Mouse (Mus musculus) forelimb bud, embryonic 11.5 days (tissue): ENCODE measurements around the gene St5.

Experiments used
- DNase-seq: peaks from one replicate; pipeline ENCODE4 v3.0.0-alpha.2; 2012; ENCODE audit warnings: low read depth, low spot score

Gene St5

GRCm38 (mm10) chr7:109568391-109568892 is 135.0 kb downstream of the St5 start:
- DNase-seq = no peak

DNA sequence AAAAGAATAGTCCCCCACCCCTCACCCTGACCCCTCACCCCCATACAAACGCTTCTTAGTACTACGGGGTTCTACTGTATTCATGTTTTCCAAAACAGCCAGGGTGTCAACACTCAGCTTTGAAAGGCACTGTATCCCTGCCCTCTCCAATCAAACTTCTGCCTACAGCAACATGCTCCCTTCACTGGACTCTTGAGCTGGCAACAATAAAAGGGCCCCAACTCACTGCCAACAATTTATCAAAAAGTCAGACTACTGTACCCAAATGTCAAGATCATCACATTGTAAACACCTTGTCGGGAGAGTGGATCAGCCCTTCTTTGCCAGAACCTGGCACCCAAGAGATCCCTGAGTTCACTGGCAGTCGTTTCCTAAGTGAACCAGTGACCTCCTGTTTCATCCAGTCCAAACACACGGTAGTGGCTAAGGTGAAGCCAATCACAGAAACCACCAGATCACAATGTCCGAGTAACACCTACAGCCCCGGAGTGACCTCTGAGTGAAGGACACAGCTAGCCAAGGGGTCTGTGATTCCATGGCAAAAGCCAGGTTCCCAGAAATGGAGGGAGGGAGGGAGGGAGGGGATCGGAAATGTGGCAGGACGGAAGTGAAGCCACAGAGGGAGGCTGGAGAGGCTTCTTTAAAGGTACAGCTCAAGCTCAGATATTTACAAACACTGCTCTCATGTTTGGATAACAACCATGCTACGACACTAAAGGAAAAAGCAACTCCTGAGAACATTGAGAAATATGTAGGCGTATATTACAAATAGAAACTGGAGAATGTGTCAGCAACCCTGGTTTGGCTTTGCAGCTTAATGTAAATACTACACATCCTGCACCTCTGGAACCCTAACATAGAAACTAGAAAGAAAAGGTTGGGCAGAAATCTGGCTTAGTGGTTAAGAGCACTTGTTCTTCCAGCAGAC is 136.3 kb downstream of the St5 start:
- DNase-seq = no peak

DNA sequence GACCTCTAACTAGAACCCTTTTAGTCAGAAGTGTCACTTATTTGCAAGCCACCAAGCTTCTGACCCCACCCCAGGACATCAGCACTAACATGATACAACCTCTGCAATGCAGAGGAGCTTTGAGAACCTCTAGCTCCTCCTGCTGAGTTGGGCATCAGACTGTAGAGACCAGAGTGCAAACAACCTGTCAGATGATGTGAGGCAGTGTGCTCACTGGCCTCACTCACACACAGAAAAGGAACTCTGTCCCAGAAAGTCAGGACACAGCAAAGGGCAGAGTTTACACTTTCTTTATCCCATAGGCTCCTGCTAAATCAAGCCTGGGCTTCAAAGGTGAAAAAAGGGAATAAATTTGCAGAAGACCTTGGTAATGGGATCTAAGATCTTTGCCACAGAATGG is 137.1 kb downstream of the St5 start:
- DNase-seq = no peak

DNA sequence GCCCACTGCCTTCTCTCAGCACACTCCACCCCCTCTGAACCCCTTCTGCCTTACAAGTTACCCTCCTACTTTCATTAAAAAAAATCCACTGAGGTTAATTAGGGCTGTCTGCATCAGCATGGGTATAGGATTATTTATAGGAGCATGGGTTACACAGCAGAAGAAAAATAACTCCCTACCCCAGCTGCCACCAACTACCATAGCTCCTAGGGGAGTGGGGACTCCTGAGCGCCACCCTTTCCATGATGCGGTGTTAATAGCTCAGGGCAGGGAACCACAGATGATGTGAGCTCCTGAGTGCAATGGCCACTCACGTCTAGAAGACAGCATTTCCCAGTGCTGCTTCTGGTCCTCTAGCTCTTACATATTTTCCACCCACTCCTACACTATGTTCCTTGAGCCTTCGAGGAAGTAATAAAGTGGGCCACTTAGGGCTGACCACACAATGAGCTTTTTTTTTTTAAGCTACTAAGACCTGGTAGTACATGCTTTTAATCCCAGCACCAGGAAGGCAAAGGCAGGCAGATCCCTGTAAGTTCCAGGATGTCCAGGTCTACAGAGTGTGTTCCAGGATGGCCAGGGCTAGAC is 139.5 kb downstream of the St5 start:
- DNase-seq = no peak

DNA sequence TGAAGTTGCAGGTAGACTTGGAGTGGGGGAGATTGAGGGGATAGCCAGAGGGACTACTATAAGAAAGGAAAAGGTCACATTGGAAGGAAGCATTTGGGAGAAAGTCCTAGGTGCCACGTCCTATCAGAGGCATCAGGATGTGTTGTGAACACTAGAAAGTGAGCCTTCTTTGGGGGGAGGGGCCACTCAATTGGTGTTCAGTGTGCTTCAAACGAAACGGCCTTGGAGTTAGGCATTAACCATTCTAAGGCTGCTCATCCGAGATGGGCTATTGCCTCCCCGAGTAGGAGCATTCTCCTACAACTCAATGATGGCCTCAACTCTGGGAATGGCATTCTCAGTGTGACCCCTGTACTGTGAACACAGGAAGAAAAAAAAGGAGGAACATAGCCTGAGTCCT is 140.7 kb downstream of the St5 start:
- no peak for DNase-seq

GRCm38 (mm10) chr7:109562154-109562599 is 141.2 kb downstream of the St5 start:
- DNase-seq = no peak

DNA sequence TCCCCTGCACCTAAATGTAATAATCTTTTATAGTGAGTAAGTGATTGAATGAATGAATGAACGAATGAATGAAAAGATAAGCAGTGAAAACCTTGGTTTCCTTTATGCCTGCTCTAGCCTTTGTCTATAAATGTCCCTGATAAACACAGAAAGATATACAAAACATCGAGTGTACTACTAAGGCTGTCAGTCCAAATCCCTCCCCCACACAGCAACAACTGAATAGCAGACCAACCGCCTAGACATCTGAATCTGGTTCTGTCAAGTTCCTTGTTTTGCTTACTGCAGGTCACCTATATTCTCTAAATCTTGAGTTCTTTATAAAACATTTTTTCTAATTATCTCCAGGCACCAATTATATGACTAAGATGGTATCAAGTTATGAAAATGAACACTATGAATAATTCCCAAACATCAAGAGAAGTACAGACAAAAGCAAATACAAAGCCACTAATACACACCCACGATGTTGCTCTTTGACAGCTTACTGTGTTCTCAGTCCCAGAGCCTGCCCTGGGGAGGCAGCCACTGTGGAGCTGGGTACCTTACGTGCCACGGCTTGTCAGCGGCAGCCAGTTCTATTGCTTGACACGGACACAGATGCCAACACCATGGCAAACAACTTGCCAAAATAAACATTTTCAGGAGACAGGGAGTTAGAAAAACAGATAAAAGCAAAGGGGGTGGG is 141.8 kb downstream of the St5 start:
- DNase-seq = no peak

DNA sequence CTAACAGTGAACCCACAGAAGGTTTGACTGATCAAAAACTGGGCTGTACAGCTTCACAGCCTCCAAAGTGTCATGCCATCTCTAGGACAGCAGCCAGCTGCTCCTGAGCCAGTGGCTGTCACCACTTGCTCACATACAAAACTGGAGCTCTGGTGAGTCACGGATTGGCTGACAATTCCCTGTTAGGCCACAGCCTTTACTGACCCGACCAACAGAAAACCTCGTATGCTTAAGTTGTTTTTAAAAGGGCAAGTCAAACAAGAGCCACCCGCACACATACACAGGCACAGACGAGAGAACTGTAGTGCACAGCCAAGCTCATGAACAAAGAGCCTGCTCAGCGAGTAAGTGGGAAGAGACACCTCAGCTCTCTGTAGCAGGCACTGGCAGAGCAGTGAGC is 143.9 kb downstream of the St5 start:
- DNase-seq = no peak

- no peak for DNase-seq
Measured at GRCm38 (mm10) chr7:109546726-109547125, 156.7 kb downstream of the St5 start.

- no peak for DNase-seq
Measured at GRCm38 (mm10) chr7:109546186-109546585, 157.2 kb downstream of the St5 start.

- DNase-seq = no peak
Measured at GRCm38 (mm10) chr7:109545255-109545993, 158.0 kb downstream of the St5 start.

GRCm38 (mm10) chr7:109544792-109545191 is 158.6 kb downstream of the St5 start:
- DNase-seq = no peak

DNA sequence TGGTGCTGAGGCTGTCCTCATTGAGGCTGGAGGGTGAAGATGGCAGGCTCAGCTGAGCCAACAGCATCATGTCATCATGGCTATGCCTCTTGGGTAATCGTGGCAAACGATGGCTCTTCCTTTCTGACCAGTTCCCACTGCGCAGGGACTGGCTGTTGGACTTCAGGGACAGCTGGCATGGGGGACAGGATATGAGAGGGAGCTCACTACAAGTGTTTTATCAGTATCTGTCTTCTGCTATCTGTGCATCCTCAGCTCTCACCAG is 161.1 kb downstream of the St5 start:
- DNase-seq = no peak

DNA sequence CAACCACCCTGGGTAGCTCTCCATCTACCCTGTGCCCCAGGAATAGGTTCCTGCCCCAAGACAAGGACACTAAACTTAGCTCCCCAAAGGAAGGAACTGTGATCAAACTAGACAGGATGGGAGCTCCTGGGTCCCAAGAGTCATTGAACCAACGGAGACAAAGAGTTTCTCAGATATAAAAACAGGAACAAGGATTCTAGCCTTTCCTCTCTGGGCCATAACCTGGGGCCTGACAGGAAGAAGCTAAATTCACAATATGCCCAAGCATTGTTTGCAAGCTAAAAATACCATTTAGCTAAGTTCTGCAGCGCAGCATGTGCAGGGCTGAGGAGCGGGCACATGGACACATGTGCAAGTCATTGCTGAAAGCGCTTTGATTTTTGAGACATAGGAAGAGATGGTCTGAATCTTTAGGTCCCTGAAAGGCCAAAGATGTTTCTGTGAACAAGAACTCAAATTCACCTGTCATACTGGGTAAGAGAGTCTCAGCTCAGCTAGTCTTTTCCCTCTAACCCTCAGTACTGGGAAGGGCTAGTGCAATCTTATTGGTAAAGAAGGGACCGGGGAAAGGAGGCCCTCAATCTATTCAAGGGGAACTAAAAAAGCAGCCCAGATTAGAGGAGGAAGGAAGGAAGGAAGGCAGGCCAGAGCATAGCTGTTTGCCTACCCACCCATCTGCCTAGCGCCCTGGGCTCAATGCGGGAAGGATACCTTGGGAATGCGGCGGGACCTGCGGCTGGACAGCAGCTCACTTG is 161.6 kb downstream of the St5 start:
- DNase-seq = no peak

GRCm38 (mm10) chr7:109540902-109541301 is 162.5 kb downstream of the St5 start:
- no peak for DNase-seq

- DNase-seq = no peak
Measured at GRCm38 (mm10) chr7:109536451-109536946, 166.9 kb downstream of the St5 start.

GRCm38 (mm10) chr7:109534921-109535320 is 168.5 kb downstream of the St5 start:
- DNase-seq = no peak

DNA sequence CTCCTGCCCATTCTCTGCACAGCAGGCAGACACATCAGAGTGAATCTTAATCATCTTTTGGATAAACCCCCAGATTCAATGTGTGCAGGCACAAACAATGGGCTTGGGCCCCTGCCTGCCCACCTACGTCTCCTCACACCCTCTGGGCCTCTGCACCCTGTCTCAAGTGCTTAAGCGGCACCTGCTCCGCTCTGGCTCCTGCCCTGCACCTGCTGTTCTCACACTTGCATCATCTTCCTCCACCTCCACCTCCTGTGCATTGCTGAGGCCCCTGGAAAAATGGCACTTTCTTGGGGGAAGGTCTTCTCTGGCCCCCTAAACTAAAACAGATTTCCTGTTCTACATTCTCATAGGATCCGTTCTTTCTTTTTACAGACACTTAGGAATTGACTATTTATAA is 169.5 kb downstream of the St5 start:
- no peak for DNase-seq

DNA sequence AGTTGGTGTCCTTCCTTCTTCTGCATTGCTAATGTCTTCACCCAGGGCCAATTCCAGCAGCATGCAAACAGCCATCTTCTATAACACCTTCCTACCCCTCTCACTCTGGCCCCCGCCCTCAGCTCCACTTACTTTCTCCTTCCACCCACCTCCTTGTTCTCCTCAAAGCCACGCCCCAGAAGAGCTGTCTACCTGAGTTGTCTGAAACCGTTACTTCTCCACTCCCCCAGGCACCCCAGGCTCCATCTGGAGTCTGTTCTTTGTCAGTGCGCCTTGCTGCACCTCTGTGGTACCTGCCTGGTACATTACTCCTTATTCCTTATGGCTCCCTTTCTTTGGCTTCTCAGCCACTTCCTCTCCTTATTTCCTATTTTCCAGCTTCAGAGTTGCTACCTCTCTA is 170.3 kb downstream of the St5 start:
- DNase-seq = no peak

GRCm38 (mm10) chr7:109532691-109533090 is 170.7 kb downstream of the St5 start:
- no peak for DNase-seq

GRCm38 (mm10) chr7:109531501-109531900 is 171.9 kb downstream of the St5 start:
- DNase-seq = no peak
